ENCODE assay signal across 23 mouse cellular contexts in genomic region chr15:100832144-100832543, GRCm38 (mm10). TPM values are rescaled to one million over a fixed set of nuclear protein-coding genes. Genes with fewer than 3 reads are reported as not detected.
DNase-seq lines count a peak whose midpoint lies in the region; ATAC-seq lines count a peak whose summit lies in the region.
"Had no signal": no experiment of that assay in that cellular context is flagged by ENCODE, and none has a peak within 500 bp of the region (broad histone marks: within the 10 kb centered on the region; RNA-seq: fewer than 3 reads in every experiment).

No protein-coding gene starts in this region.

- DNase-seq in right cerebral cortex, postnatal 25 days: peak; percentile 49
- no peak for DNase-seq in right cerebral cortex, postnatal 10 days (ENCODE audit: low spot score in 2 of 2)
- DNase-seq in layer of hippocampus, adult 9-11 months: peak; percentile 66
- DNase-seq in kidney, postnatal 10 days: no peak
- DNase-seq: cerebellum, adult 8-10 months; cerebellum, postnatal 36 days; gastrocnemius, adult 2 months; kidney, adult 2 months; kidney, postnatal 14 days; liver, embryonic 13.5 days; lung, adult 2 months; lung, postnatal 14 days; thymus, postnatal 25 days had no signal

- H3K27ac ChIP-seq in hindbrain, embryonic 15.5 days (replicated peaks): no peak overlapping the region
- no peak overlapping the region for H3K27ac ChIP-seq in hindbrain, embryonic 12.5 days
- H3K27ac ChIP-seq: gastrocnemius, adult 2 months; hindbrain, embryonic 13.5 days; limb, embryonic 13.5 days; liver, embryonic 13.5 days; midbrain, embryonic 12.5 days; neural tube, embryonic 15.5 days had no signal

- no peak overlapping the region for H3K4me3 ChIP-seq in hindbrain, embryonic 15.5 days
- no peak overlapping the region for H3K4me3 ChIP-seq in hindbrain, embryonic 12.5 days
- H3K4me3 ChIP-seq: gastrocnemius, adult 2 months; hindbrain, embryonic 13.5 days; limb, embryonic 13.5 days; liver, embryonic 13.5 days; midbrain, embryonic 12.5 days; neural tube, embryonic 15.5 days had no signal

- H3K9ac ChIP-seq in hindbrain, embryonic 15.5 days: no peak overlapping the region
- no peak overlapping the region for H3K9ac ChIP-seq in hindbrain, embryonic 12.5 days
- H3K9ac ChIP-seq: hindbrain, embryonic 13.5 days; limb, embryonic 13.5 days; liver, embryonic 13.5 days; midbrain, embryonic 12.5 days; neural tube, embryonic 15.5 days had no signal

- H3K4me2 ChIP-seq in hindbrain, embryonic 15.5 days: no peak overlapping the region
- no peak overlapping the region for H3K4me2 ChIP-seq in hindbrain, embryonic 12.5 days (replicated peaks)
- H3K4me2 ChIP-seq: hindbrain, embryonic 13.5 days; limb, embryonic 13.5 days; liver, embryonic 13.5 days; midbrain, embryonic 12.5 days; neural tube, embryonic 15.5 days had no signal

- H3K9me3 ChIP-seq in hindbrain, embryonic 15.5 days: no peaks in the 10 kb centered on the region
- H3K9me3 ChIP-seq in hindbrain, embryonic 12.5 days (replicated peaks): no peaks in the 10 kb centered on the region
- H3K9me3 ChIP-seq: liver, embryonic 13.5 days; midbrain, embryonic 12.5 days; neural tube, embryonic 15.5 days had no signal

- no peaks in the 10 kb centered on the region for H3K27me3 ChIP-seq in hindbrain, embryonic 15.5 days
- H3K27me3 ChIP-seq in hindbrain, embryonic 12.5 days: no peaks in the 10 kb centered on the region
- H3K27me3 ChIP-seq: neural tube, embryonic 15.5 days; Patski had no signal

- 76% methylated on average over 8 of the region's 8 CpGs for WGBS in hindbrain, embryonic 15.5 days
- 85% methylated on average over 8 of the region's 8 CpGs for WGBS in hindbrain, embryonic 12.5 days

- no peaks in the 10 kb centered on the region for H3K4me1 ChIP-seq in hindbrain, embryonic 15.5 days (replicated peaks)
- peaks cover 4% of the 10 kb centered on the region for H3K4me1 ChIP-seq in hindbrain, embryonic 12.5 days
- H3K4me1 ChIP-seq: limb, embryonic 13.5 days; liver, embryonic 13.5 days had no signal

- 0 out of 2 replicates have a peak, but pooled peaks have one; percentile 19 for ATAC-seq in hindbrain, embryonic 15.5 days (ENCODE audit: low FRiP score, low read depth)
- no peak for ATAC-seq in hindbrain, embryonic 12.5 days (ENCODE audit: low FRiP score)
- no peak for ATAC-seq in CD4-positive, CD25-positive, alpha-beta regulatory T cell, adult 4 months
- ATAC-seq: forebrain, embryonic 14.5 days had no signal

- no peaks in the 10 kb centered on the region for H3K36me3 ChIP-seq in hindbrain, embryonic 15.5 days
- no peaks in the 10 kb centered on the region for H3K36me3 ChIP-seq in hindbrain, embryonic 12.5 days
- H3K36me3 ChIP-seq: G1E; hindbrain, embryonic 13.5 days; limb, embryonic 13.5 days; liver, embryonic 13.5 days; midbrain, embryonic 12.5 days; neural tube, embryonic 15.5 days had no signal

RNA-seq across cellular contexts. Expression of gene Scn8a, which starts 37.5 kb away (rescaled TPM):
- 21.0 and 29.2 TPM in 2 replicates for polyA plus RNA-seq in hindbrain, embryonic 15.5 days (2015; fragmentation: Nextera tagmentation; extraction: Ambion mirVana)
- 19.2 and 20.2 TPM in 2 replicates for polyA plus RNA-seq in hindbrain, embryonic 12.5 days (2016; fragmentation: Nextera tagmentation; extraction: Ambion mirVana)
- under 1 TPM; 0.29 to 0.32 TPM for polyA plus RNA-seq in CD4-positive, CD25-positive, alpha-beta regulatory T cell, adult 4 months (2017; shearing (Covaris generic))
- polyA plus RNA-seq: G1E had no signal

Comparison
In these comparisons a context has a peak if more than half of its experiments do, and no peak if none do; other contexts are left out.
1. DNase-seq: peak in right cerebral cortex, postnatal 25 days (single experiment) and layer of hippocampus, adult 9-11 months (single experiment); none in right cerebral cortex, postnatal 10 days (0 of 2) and kidney, postnatal 10 days (single experiment).
2. RNA of gene Scn8a, which starts 37.5 kb away (polyA plus RNA-seq): 21.0 to 29.2 TPM in hindbrain, embryonic 15.5 days and 19.2 to 20.2 TPM in hindbrain, embryonic 12.5 days; 0.29 to 0.32 TPM in CD4-positive, CD25-positive, alpha-beta regulatory T cell, adult 4 months; every median in the first group is over 10 times any median in the second.